Mouse (Mus musculus): ENCODE measurements around the gene Zyg11b. TPM values are rescaled to one million over a fixed set of nuclear protein-coding genes. Genes with fewer than 3 reads are reported as not detected.

Zyg11b gene
- total and polyA plus RNA-seq, 3 experiments, result 9.3 to 14.2 (median 11.8) TPM

- DNase-seq (ENCODE audit: extremely low read depth), result no peak
- Histone ChIP-seq H3K27ac (ENCODE audit: insufficient read depth, low read depth) (no peak overlapping the region), H3K27me3 (replicated peaks) (no peaks in the 10 kb centered on the region), H3K4me2 (ENCODE audit: insufficient read depth, low read depth, poor library complexity, severe bottlenecking) (no peak overlapping the region), H3K4me1 (ENCODE audit: control insufficient read depth in 1 of 2, insufficient read depth in 2 of 2) (peaks cover 3 to 23% of the 10 kb centered on the region in 2 experiments; a peak in 3 of 4 replicates), H3K36me3 (replicated peaks in 1 of 2; ENCODE audit: control insufficient read depth in 1 of 2, insufficient read depth in 1 of 2, low read length in 1 of 2) (peaks cover 13 to 42% of the 10 kb centered on the region in 2 experiments), H3K4me3 (replicated peaks in 1 of 3; ENCODE audit: low read depth in 2 of 3, low read length in 2 of 3, poor library complexity in 1 of 3) (no peak overlapping the region), H3K9me3 (replicated peaks; ENCODE audit: low read length) (no peaks in the 10 kb centered on the region), H3K9ac (ENCODE audit: insufficient read depth, low read depth) (no peak overlapping the region), H3K79me2 (replicated peaks; ENCODE audit: control insufficient read depth, extremely low read depth, insufficient read depth, poor library complexity, severe bottlenecking) (peaks cover 11% of the 10 kb centered on the region)
- no peak for TF ChIP-seq ELF1 (IDR thresholded peaks at IDR 0.05; ENCODE audit: low read depth, low read length)
- TF ChIP-seq JUND (conservative IDR thresholded peaks at IDR 0.05; ENCODE audit: low read depth, low read length), result no peak
- TF ChIP-seq NRF1 (IDR thresholded peaks at IDR 0.05; ENCODE audit: low read depth, low read length), result no peak
- no peak for TF ChIP-seq E2F4 (IDR thresholded peaks at IDR 0.05; ENCODE audit: insufficient replicate concordance, low read depth, low read length)
- no peak for TF ChIP-seq POLR2AphosphoS2 (IDR thresholded peaks at IDR 0.05; ENCODE audit: low read depth, low read length)
- no peak for TF ChIP-seq MYC (IDR thresholded peaks at IDR 0.05; ENCODE audit: low read depth, low read length)
- no peak for TF ChIP-seq CTCF (conservative IDR thresholded peaks at IDR 0.05 in 1 of 2, IDR thresholded peaks at IDR 0.05 in 1 of 2; ENCODE audit: low read depth in 2 of 2, low read length in 2 of 2)
- no peak for TF ChIP-seq MXI1 (IDR thresholded peaks at IDR 0.05; ENCODE audit: low read depth, low read length)
- no peak for TF ChIP-seq TCF12 (IDR thresholded peaks at IDR 0.05; ENCODE audit: low read depth, low read length)
- TF ChIP-seq IRF4 (IDR thresholded peaks at IDR 0.05; ENCODE audit: low read depth, low read length), result no peak
- in situ Hi-C loops (cut with MboI; ENCODE audit: low pct_ligation_motif_present, low pct_unique_long_range_greater_than_20kb, low sequenced_read_pairs) (loop anchor here (25.0 kb wide), 1 partner anchor 232 kb away; no protein-coding TSS in a partner anchor), dilution Hi-C loops (cut with MboI; ENCODE audit: extremely low pct_ligation_motif_present, extremely low pct_unique_long_range_greater_than_20kb, low sequenced_read_pairs) (no loop called here)
Observed at GRCm38 (mm10) chr4:108329840-108330239, 28.9 kb upstream of the Zyg11b start.

- peaks cover 7 to 27% of the 10 kb centered on the region in 2 experiments for H3K36me3 ChIP-seq (replicated peaks in 1 of 2; ENCODE audit: control insufficient read depth in 1 of 2, insufficient read depth in 1 of 2, low read length in 1 of 2)
- peak within 1 kb of the TSS; percentile 92 for H3K9ac ChIP-seq (ENCODE audit: insufficient read depth, low read depth)
- peak within 1 kb of the TSS; percentile 70 to 74 (median 73) for H3K4me3 ChIP-seq (replicated peaks in 1 of 3; ENCODE audit: low read depth in 2 of 3, low read length in 2 of 3, poor library complexity in 1 of 3)
- no peaks in the 10 kb centered on the region for H3K27me3 ChIP-seq (replicated peaks)
- no peaks in the 10 kb centered on the region for H3K9me3 ChIP-seq (replicated peaks; ENCODE audit: low read length)
- peaks cover 3 to 25% of the 10 kb centered on the region in 2 experiments; a peak in 3 of 4 replicates for H3K4me1 ChIP-seq (ENCODE audit: control insufficient read depth in 1 of 2, insufficient read depth in 2 of 2)
- in situ Hi-C loops (cut with MboI; ENCODE audit: low pct_ligation_motif_present, low pct_unique_long_range_greater_than_20kb, low sequenced_read_pairs) (loop anchor here (25.0 kb wide), 1 partner anchor 234 kb away; no protein-coding TSS in a partner anchor), dilution Hi-C loops (cut with MboI; ENCODE audit: extremely low pct_ligation_motif_present, extremely low pct_unique_long_range_greater_than_20kb, low sequenced_read_pairs) (no loop called here)
- peak within 1 kb of the TSS; percentile 93 for H3K4me2 ChIP-seq (ENCODE audit: insufficient read depth, low read depth, poor library complexity, severe bottlenecking)
- peaks cover 9% of the 10 kb centered on the region for H3K79me2 ChIP-seq (replicated peaks; ENCODE audit: control insufficient read depth, extremely low read depth, insufficient read depth, poor library complexity, severe bottlenecking)
- DNase-seq (ENCODE audit: extremely low read depth), result peak; percentile 95
- H3K27ac ChIP-seq (ENCODE audit: insufficient read depth, low read depth), result peak within 1 kb of the TSS; percentile 64
- TF ChIP-seq HCFC1 (IDR thresholded peaks at IDR 0.05; ENCODE audit: low read depth, low read length) (peak; percentile 57), UBTF (IDR thresholded peaks at IDR 0.05; ENCODE audit: low read depth, low read length) (no peak), KAT2A (IDR thresholded peaks at IDR 0.05; ENCODE audit: insufficient replicate concordance, low read length) (no peak), USF2 (conservative IDR thresholded peaks at IDR 0.05; ENCODE audit: low read depth, low read length) (peak; percentile 87), ZKSCAN1 (IDR thresholded peaks at IDR 0.05; ENCODE audit: borderline replicate concordance, low read depth, low read length) (no peak), RAD21 (IDR thresholded peaks at IDR 0.05; ENCODE audit: low read depth, low read length) (no peak), SMC3 (IDR thresholded peaks at IDR 0.05; ENCODE audit: low read depth, low read length) (no peak), MAX (IDR thresholded peaks at IDR 0.05; ENCODE audit: low read length) (peak; percentile 96), CHD2 (IDR thresholded peaks at IDR 0.05; ENCODE audit: low read length) (peak; percentile 70), BHLHE40 (IDR thresholded peaks at IDR 0.05; ENCODE audit: low read depth, low read length) (peak; percentile 83), ETS1 (conservative IDR thresholded peaks at IDR 0.05; ENCODE audit: low read depth, low read length) (peak; percentile 26; the same call in 1 of the 2 replicates), NELFE (IDR thresholded peaks at IDR 0.05; ENCODE audit: low read depth, low read length) (peak; percentile 71), RCOR1 (conservative IDR thresholded peaks at IDR 0.05; ENCODE audit: low read depth, low read length) (0 out of 2 replicates have a peak, but pooled peaks have one; percentile 21), CTCF (conservative IDR thresholded peaks at IDR 0.05 in 1 of 2, IDR thresholded peaks at IDR 0.05 in 1 of 2; ENCODE audit: low read depth in 2 of 2, low read length in 2 of 2) (no peak), MXI1 (IDR thresholded peaks at IDR 0.05; ENCODE audit: low read depth, low read length) (peak; percentile 99), IRF4 (IDR thresholded peaks at IDR 0.05; ENCODE audit: low read depth, low read length) (peak; percentile 27; the same call in 1 of the 2 replicates), NRF1 (IDR thresholded peaks at IDR 0.05; ENCODE audit: low read depth, low read length) (0 out of 2 replicates have a peak, but pooled peaks have one; percentile 22), POLR2AphosphoS2 (IDR thresholded peaks at IDR 0.05; ENCODE audit: low read depth, low read length) (peak; percentile 83; the same call in 1 of the 2 replicates), ELF1 (IDR thresholded peaks at IDR 0.05; ENCODE audit: low read depth, low read length) (no peak), TBP (conservative IDR thresholded peaks at IDR 0.05; ENCODE audit: low read depth, low read length) (peak; percentile 63; the same call in 1 of the 2 replicates), MAFK (IDR thresholded peaks at IDR 0.05; ENCODE audit: insufficient replicate concordance, low read length) (no peak), MEF2A (IDR thresholded peaks at IDR 0.05; ENCODE audit: borderline replicate concordance, low read depth, low read length) (0 out of 2 replicates have a peak, but pooled peaks have one; percentile 6), USF1 (IDR thresholded peaks at IDR 0.05; ENCODE audit: low read depth, low read length) (peak; percentile 94), CHD1 (IDR thresholded peaks at IDR 0.05; ENCODE audit: low read depth, low read length) (no peak; the same call in 1 of the 2 replicates)
Observed at GRCm38 (mm10) chr4:108327730-108328484, 27.0 kb upstream of the Zyg11b start, which contains the start of gene Coa7. Gene Coa7 (plus strand): TSS chr4:108328140.
